Mouse (Mus musculus) retina, adult 2 months (tissue): ENCODE measurements around the gene Grhpr.
"Not testable (repeated sequence)": the region's sequence is repeated elsewhere in the genome, so short reads cannot be mapped to it uniquely, and the experiment has no call there.

Source experiments
- DNase-seq: peaks from one replicate; pipeline ENCODE4 v3.0.0-alpha.2; 2012; ENCODE audit warnings: low read depth, low spot score

Grhpr gene

DNA sequence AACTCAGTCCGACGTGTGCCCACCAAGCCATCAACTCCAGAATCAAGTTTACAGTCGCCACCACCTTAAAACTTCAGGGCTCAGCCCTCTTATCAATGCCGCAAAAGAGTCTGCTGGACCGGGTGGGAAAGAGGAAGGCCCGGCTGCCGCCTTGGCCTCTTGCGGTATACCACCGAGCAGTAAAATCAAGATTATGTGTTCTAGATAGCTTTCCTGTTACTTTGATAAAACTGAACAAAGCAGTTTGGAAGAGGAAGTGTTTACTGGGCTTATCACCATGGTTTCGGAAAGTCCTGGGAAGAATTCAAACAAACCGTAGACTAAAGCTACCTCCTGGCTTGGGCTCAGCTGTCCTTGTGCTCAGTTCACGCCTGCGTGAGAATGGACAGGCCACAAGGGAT lies 31.8 kb downstream of the Grhpr start:
- DNase-seq, result no peak

DNA sequence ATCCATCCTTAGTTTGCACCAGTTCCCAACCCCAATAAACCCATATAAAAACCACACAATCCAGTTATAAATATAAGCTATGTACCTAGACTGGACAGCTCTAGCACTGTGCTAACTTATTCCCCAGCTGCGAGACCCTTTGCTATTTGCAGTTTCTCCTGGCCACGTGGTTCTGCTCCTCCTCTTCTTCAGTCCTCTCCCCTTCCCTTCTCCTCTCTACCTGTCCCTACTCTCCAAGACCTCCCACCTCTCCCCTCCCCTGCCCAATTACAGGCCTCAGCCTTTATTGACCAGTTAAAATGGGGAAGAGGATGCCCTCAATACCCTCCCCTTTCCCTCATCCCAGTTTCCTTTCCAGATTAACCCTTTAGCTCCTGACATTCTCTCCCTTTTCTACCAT lies 32.3 kb downstream of the Grhpr start:
- no peak for DNase-seq

DNA sequence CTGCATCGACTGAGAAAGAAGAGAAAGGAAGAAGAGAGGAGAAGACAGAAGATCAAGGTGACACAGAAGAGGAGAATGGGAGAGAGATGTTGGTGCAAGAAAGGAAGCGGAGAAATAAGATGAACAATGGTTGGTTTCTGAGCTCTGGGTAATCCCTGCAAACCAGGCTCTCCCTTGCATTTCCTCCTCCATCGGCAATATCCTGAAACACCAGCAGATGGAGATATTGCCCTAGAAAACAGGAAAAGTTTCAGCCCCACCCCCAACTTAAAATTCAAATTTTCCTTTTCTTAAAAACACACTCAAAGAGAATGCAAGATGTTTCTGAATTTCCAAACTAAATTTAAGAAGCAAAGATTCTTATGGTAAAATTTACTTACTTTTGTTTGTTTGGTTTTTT lies 34.4 kb downstream of the Grhpr start:
- DNase-seq, result peak; percentile 54

DNA sequence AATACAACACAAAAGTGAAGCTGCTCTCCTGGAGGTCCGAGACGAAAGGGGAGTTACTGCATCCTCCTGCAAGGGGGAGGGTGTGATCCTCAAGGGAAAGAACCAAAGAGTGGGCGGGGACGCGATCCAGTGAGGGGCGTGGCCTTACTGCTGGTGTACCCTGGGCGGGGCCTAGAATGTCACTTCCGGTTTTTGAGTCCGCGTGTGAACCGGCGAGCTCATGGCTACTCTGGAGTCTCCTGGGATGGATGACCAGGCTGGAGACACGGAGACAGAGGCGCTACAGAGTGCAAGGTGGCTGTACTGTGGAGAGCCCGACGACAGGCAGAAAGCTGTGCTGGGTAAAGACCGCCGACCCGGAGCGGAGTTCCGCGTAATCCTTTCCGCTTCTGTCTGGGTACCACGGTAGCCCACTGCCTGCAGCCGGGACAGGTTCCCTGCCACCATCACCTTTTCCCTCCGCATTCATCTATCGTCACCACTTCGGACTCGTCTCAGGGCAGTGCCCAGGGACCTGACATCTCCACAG lies 37.3 kb downstream of the Grhpr start, which contains the start of gene Polr1e:
Gene Polr1e (plus strand): TSS at position 132 of the 529 bp plus-strand sequence.
- DNase-seq, result peak; percentile 80

DNA sequence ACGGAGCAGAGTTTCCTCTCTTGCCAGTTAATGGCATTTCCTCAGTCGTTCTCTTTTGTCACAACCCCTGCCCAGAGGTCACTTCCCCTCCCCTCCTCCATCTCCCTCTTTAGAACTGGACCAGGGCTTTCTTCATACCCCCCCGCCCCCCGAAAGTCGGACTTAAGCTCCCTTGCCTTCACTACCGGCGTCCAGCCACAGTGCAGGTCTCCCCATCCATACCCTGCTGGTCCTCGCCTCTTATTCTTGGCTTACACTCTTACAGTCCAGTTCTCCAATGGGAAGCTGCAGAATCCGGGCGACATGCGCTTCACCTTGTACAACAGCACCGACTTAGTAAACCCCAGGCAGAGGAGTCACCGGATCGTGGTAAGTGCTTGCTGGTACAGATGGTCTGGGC lies 37.8 kb downstream of the Grhpr start:
- no peak for DNase-seq

DNA sequence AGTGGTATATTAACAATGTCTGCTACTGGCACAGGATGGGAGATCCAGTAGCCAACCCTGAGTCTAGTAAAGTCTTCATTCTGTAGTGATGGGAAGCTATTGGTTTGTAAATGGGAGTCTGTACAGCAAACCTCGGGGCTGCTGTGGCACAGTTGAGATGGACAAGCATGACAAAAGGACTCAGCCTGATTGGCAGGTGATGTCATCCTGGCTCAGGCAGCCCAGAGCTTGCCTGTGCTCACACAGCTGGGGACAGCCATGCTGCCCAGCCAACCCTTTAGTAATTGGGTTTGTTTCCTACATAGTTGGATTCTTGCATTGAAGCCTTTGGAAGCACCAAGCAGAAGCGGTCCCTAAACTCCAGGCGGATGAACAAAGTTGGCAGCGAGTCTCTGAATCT lies 45.3 kb downstream of the Grhpr start:
- no peak for DNase-seq

DNA sequence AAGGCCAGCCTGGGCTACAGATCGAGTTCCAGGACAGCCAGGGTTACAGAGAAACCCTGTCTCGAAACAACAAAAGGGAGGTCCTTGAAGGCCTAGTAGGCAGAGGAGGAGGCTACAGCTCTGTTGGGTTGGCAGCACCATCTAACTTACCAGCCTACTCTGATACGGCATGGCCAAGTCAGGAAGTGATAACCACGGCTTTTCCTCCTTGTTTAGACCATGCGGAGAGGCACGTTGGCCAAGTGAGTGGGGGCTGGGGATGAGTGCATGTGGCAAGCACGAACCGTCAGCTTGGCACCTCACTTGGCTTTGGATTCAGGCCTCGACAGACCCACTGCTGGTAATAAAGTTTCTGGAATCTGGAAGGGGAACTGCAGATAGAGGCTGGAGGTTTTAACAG lies 51.4 kb downstream of the Grhpr start:
- no peak for DNase-seq

DNA sequence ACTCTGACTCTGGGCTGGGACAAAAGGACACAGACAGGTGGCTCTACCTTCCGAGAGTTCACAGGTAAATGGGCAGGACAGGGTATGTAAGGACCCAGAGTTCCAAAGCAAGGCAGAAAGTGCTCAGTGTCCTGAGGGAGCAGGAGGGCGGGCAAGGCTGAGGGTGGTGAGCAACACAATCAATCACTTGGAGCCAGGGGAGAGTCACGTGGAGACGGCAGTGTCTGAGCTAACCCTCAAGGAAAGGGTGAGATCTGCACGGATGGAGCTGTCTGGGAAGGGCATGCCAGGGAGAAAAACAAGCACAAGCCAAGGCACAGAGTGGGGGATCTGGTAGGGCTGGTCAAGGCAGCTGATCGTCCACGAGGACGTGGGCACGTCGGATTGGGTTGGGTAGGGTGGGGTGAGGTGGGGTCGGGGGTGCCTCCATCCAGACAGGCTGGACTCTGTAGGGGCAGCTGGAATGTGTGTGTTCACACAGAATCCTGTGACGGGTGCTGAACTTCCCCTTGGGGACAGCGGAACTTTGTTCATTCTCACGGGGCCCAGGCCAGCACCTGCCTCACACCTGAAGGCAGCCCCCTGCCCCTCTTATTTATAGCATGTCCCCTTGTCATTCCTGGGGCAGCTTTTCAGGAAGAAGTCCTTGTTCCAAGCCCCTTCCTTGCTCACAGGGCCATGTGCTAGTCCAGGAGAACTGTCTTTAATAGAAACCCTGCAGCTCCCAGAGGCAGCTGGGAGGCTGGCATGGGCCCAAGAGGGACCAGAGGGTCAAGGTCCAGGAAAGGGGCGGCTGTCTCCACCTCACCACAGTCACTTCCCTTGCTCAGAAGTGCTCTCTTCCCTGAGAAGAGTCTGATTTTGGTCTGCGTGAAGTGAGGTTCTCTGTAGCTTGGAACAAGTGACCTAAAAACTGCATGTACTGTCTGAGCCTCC lies 53.8 kb downstream of the Grhpr start:
- DNase-seq, result no peak

DNA sequence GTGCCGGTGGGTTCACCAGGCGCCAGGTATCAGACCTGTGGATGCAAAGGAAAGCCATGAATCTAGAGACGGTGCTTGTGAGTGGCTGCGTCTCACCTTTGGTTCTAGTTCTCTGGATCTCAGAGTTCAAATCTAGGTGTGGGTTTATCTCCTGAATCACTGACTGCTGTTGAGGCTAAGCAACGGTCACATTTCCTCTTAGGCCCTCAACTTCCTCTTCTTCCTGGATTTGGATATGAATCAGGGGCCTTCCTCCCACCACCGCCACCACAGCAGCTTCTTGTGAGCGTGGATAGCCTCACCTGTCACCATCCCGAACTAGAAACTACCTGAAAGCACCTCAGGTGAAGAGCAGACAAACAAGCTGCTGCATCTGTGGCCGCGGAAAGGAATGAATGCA lies 54.9 kb downstream of the Grhpr start:
- DNase-seq, result no peak

DNA sequence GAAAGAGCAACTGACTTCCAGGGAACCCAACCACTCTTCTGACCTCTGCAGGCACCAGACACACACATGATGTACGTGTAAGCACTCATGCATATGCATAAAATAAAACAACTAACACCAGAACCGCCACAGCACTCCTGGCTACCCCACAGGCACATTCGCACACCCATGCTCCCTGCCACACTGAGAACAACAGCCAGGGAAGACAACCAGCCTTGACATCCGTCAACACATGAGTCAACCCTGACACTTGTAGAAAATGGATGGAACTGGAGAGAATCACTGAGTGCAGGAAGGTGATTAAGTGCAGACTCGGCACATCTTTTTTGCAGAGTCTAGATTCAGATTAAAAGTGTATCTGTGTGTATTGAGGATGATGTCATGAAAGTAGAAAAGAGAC lies 55.4 kb downstream of the Grhpr start:
- DNase-seq, result no peak

DNA sequence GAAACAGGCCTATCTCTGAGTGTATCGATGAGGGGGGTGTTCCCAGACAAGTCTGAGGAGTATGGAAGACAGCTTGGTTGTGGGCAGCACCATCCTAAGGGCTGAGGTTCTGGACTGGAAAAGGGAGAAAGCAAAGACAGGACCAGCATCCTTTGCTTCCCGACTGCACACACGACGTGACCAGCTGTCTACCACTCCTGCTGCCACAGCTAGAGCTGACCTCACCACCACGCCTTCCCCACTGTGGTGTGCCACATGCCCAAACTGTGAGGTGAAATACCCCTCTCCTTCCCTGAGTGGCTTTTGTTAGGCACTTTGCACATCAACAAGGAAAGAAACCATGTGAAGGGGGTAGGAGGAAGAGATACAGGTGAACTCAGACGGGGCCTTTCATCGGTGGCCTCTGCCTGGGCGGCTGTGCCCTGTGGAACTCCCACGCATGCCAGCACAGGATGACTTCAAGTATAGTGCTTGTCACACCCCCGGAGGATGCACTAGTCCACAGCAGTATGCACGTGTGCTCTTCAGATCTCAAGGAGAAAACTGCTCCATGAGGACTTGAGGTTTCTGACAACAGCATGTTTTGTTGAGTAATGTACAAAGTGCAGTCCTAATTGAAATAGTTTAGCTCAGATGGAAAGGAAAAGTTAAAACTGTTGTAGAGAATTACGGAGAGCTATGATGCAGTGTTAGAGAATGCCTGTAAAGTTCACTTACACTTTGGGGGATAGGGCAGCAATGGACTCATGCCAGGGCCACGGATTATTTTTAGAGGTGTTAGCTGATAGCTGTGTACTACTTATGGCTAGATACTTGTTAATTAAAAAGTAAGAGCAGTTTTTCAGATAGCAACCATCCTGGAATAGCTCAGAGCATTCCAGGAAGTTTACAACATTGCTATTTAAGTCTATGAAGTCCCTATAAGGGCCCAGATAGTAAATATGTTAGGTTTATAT lies 56.5 kb downstream of the Grhpr start:
- no peak for DNase-seq

DNA sequence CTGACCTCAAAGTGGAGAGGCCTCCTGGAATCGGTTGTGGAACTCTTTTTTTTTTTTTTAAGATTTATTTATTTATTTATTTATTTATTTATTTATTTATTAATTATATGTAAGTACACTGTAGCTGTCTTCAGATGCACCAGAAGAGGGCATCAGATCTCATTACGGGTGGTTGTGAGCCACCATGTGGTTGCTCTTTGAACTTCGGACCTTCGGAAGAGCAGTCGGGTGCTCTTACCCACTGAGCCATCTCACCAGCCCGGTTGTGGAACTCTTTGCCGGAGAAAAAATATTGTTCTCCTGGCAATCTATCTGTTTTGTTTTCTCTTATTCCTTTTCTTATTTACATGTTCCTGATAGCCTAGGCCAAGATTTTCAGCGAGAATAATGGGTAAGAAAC lies 57.7 kb downstream of the Grhpr start:
- not testable (repeated sequence) for DNase-seq

DNA sequence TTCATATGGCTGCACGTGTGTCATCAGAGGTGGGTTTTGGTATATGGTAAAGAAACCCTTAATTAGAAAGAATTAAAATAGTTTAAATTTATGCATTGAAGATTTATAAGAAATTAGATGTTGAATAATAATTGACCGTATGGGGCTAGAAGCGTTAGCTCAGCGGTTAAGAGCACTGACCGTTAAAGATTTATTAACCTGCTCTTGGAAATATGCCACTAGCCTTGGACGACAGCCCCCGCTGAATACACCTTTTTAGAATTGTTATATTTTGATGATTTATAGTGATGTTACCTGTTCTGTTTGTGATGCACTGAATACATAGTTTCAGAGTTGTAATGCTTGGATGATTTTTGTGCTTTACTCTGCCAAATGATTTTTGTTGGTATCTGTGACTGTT lies 58.4 kb downstream of the Grhpr start:
- not testable (repeated sequence) for DNase-seq
